Mouse (Mus musculus): ENCODE measurements around the gene Hspa4.
"Not testable (repeated sequence)": the region's sequence is repeated elsewhere in the genome, so short reads cannot be mapped to it uniquely, and the experiment has no call there.

Gene Hspa4

GRCm38 (mm10) chr11:53300330-53301166 is at the start of gene Hspa4:
Hspa4 (minus strand) TSS chr11:53300457.
- peak; percentile 100 for DNase-seq

GRCm38 (mm10) chr11:53345738-53346137 is 45.5 kb upstream of the Hspa4 start:
- DNase-seq = no peak

GRCm38 (mm10) chr11:53345328-53345727 is 45.1 kb upstream of the Hspa4 start:
- peak; percentile 18 for DNase-seq

- DNase-seq = no peak
Observed at GRCm38 (mm10) chr11:53342711-53343110, 42.5 kb upstream of the Hspa4 start.

GRCm38 (mm10) chr11:53341019-53341418 is 40.8 kb upstream of the Hspa4 start:
- DNase-seq = not testable (repeated sequence)

GRCm38 (mm10) chr11:53337684-53338083 is 37.4 kb upstream of the Hspa4 start:
- DNase-seq = no peak

GRCm38 (mm10) chr11:53336924-53337323 is 36.7 kb upstream of the Hspa4 start:
- DNase-seq = no peak

GRCm38 (mm10) chr11:53336182-53336571 is 35.9 kb upstream of the Hspa4 start:
- DNase-seq = no peak

GRCm38 (mm10) chr11:53335505-53336181 is 35.4 kb upstream of the Hspa4 start:
- no peak for DNase-seq

- DNase-seq = no peak
Observed at GRCm38 (mm10) chr11:53332076-53332680, 31.9 kb upstream of the Hspa4 start.

- DNase-seq = no peak
Observed at GRCm38 (mm10) chr11:53331121-53331520, 30.9 kb upstream of the Hspa4 start.

- DNase-seq = no peak
Observed at GRCm38 (mm10) chr11:53330325-53330724, 30.1 kb upstream of the Hspa4 start.

- DNase-seq = peak; percentile 93
Observed at GRCm38 (mm10) chr11:53324512-53324968, 24.3 kb upstream of the Hspa4 start, which contains the start of gene Zcchc10. Zcchc10 (plus strand) TSS chr11:53324679.

GRCm38 (mm10) chr11:53319867-53320266 is 19.6 kb upstream of the Hspa4 start:
- not testable (repeated sequence) for DNase-seq

GRCm38 (mm10) chr11:53318568-53318967 is 18.3 kb upstream of the Hspa4 start:
- DNase-seq = not testable (repeated sequence)

GRCm38 (mm10) chr11:53318041-53318440 is 17.8 kb upstream of the Hspa4 start:
- no peak for DNase-seq

- no peak for DNase-seq
Observed at GRCm38 (mm10) chr11:53316996-53317395, 16.7 kb upstream of the Hspa4 start.

GRCm38 (mm10) chr11:53314770-53315173 is 14.5 kb upstream of the Hspa4 start:
- peak; percentile 70 for DNase-seq

GRCm38 (mm10) chr11:53312823-53313222 is 12.6 kb upstream of the Hspa4 start:
- not testable (repeated sequence) for DNase-seq

- DNase-seq = no peak
Observed at GRCm38 (mm10) chr11:53311385-53311784, 11.1 kb upstream of the Hspa4 start.

- peak; percentile 82 for DNase-seq
Observed at GRCm38 (mm10) chr11:53308884-53309310, 8.6 kb upstream of the Hspa4 start.

GRCm38 (mm10) chr11:53308251-53308864 is 8.1 kb upstream of the Hspa4 start:
- DNase-seq = peak; percentile 72

GRCm38 (mm10) chr11:53307558-53308065 is 7.4 kb upstream of the Hspa4 start:
- DNase-seq = peak; percentile 60

Data from kidney, postnatal 10 days (tissue).